Mouse (Mus musculus) forebrain, embryonic 14.5 days (tissue): ENCODE measurements around the gene Galr3. TPM values are rescaled to one million over a fixed set of nuclear protein-coding genes. Genes with fewer than 3 reads are reported as not detected.
A peak's percentile ranks its signal among the peaks of the same experiment; 100 is the strongest.

Experiments
- ATAC-seq: fragments of 200-750 bp; cut with Nextera tagmentation; 2 replicates; pipeline ENCODE4 v1.8.0; 2017; ENCODE audit warnings: mild to moderate bottlenecking, moderate library complexity
- DNase-seq: peaks from one replicate; pipeline ENCODE4 v3.0.0-alpha.2; 2015; ENCODE audit warnings: low spot score
- H3K27ac ChIP-seq: fragments of 300-500 bp; sonication (generic); 2 replicates; pipeline ENCODE4 v1.5.1; 2014; ENCODE audit warnings: low read depth, mild to moderate bottlenecking, control low read depth, low read length, moderate library complexity
- H3K27me3 ChIP-seq: fragments of 300-500 bp; sonication (generic); replicated peaks from 2 replicates; pipeline ENCODE4 v1.6.1; 2014; ENCODE audit warnings: low read length, control low read depth, mixed read lengths; ENCODE audit not compliant: control insufficient read depth, insufficient read depth
- H3K36me3 ChIP-seq: fragments of 300-500 bp; sonication (generic); 2 replicates; pipeline ENCODE4 v1.6.1; 2014; ENCODE audit warnings: low read length, control low read depth; ENCODE audit not compliant: control insufficient read depth, insufficient read depth
- H3K4me1 ChIP-seq: fragments of 300-500 bp; sonication (generic); 2 replicates; pipeline ENCODE4 v1.6.1; 2014; ENCODE audit warnings: antibody characterized with exemption, low read length, control low read depth; ENCODE audit not compliant: control insufficient read depth, insufficient read depth
- H3K4me2 ChIP-seq: fragments of 300-500 bp; sonication (generic); 2 replicates; pipeline ENCODE4 v1.6.1; 2014; ENCODE audit warnings: mild to moderate bottlenecking, control low read depth, low read length
- H3K4me3 ChIP-seq: fragments of 300-500 bp; sonication (generic); 2 replicates; pipeline ENCODE4 v1.5.1; 2014; ENCODE audit warnings: low read depth, low read length, control low read depth
- H3K9ac ChIP-seq: fragments of 300-500 bp; sonication (generic); 2 replicates; pipeline ENCODE4 v1.6.1; 2014; ENCODE audit warnings: mild to moderate bottlenecking, low read length, control low read depth, moderate library complexity
- H3K9me3 ChIP-seq: fragments of 300-500 bp; sonication (generic); replicated peaks from 2 replicates; pipeline ENCODE4 v1.6.1; 2016; ENCODE audit warnings: low read length, control low read depth, mixed read lengths; ENCODE audit not compliant: control insufficient read depth
- WGBS: fragments of 180-500 bp; shearing (Covaris S2); extraction: QIAGEN DNeasy Blood & Tissue Kit; methylation state at CpG from one replicate; pipeline ENCODE4 v1.1.7; 2014; 5-methylcytosine and 5-hydroxymethylcytosine counted together
- polyA plus RNA-seq: library from polyadenylated mRNA; unstranded; fragments of >200 nt; fragmentation: Nextera tagmentation; extraction: Ambion mirVana; gene quantifications from 2 replicates; pipeline ENCODE4 v1.2.1, GENCODE M21; 2014

Gene Galr3
- polyA plus RNA-seq, 1 experiment from 2014 or later = not detected

- H3K27ac ChIP-seq = no peak overlapping the region
- no peak for ATAC-seq
- H3K36me3 ChIP-seq = peaks cover 1% of the 10 kb centered on the region; the same call in 1 of the 2 replicates
- peak; percentile 42 for DNase-seq
- no peaks in the 10 kb centered on the region for H3K9me3 ChIP-seq
- H3K4me3 ChIP-seq = no peak overlapping the region
- no peak overlapping the region for H3K4me2 ChIP-seq
- H3K9ac ChIP-seq = no peak overlapping the region
- H3K4me1 ChIP-seq = peaks cover 10% of the 10 kb centered on the region
- no peaks in the 10 kb centered on the region for H3K27me3 ChIP-seq
- 64% methylated on average over 5 of the region's 5 CpGs for WGBS
Observed at GRCm38 (mm10) chr15:79071117-79072039, 29.7 kb downstream of the Galr3 start.

- H3K9ac ChIP-seq = no peak overlapping the region
- H3K9me3 ChIP-seq = no peaks in the 10 kb centered on the region
- no peak overlapping the region for H3K4me2 ChIP-seq
- no peak for DNase-seq
- H3K36me3 ChIP-seq = peaks cover 25% of the 10 kb centered on the region
- ATAC-seq = no peak
- no peak overlapping the region for H3K27ac ChIP-seq
- peaks cover 10% of the 10 kb centered on the region for H3K4me1 ChIP-seq
- no peaks in the 10 kb centered on the region for H3K27me3 ChIP-seq
- H3K4me3 ChIP-seq = no peak overlapping the region
Observed at GRCm38 (mm10) chr15:79073752-79074151, 32.1 kb downstream of the Galr3 start.

- peak overlapping the region; percentile 40 for H3K9ac ChIP-seq
- ATAC-seq (no peak), DNase-seq (no peak)
- H3K4me2 ChIP-seq = peak overlapping the region; percentile 89
- peak overlapping the region; percentile 90 for H3K4me3 ChIP-seq
- H3K4me1 ChIP-seq = peaks cover 10% of the 10 kb centered on the region
- WGBS = 36% methylated on average over 10 of the region's 10 CpGs
- peaks cover 32% of the 10 kb centered on the region for H3K36me3 ChIP-seq
- H3K27ac ChIP-seq = peak overlapping the region; percentile 45; the same call in 1 of the 2 replicates
- no peaks in the 10 kb centered on the region for H3K9me3 ChIP-seq
- no peaks in the 10 kb centered on the region for H3K27me3 ChIP-seq
Observed at GRCm38 (mm10) chr15:79074446-79074845, 32.8 kb downstream of the Galr3 start.

GRCm38 (mm10) chr15:79074913-79075532 lies 33.3 kb downstream of the Galr3 start, which contains the start of gene Eif3l:
Gene Eif3l (plus strand): TSS chr15:79075179.
- peak within 1 kb of the TSS; percentile 89 for H3K4me2 ChIP-seq
- under 1% methylated on average over 49 of the region's 49 CpGs for WGBS
- peaks cover 38% of the 10 kb centered on the region for H3K36me3 ChIP-seq
- H3K4me1 ChIP-seq = peaks cover 10% of the 10 kb centered on the region
- peak; percentile 95 for ATAC-seq
- peak within 1 kb of the TSS; percentile 45; the same call in 1 of the 2 replicates for H3K27ac ChIP-seq
- DNase-seq = peak; percentile 94
- no peaks in the 10 kb centered on the region for H3K9me3 ChIP-seq
- peak within 1 kb of the TSS; percentile 90 for H3K4me3 ChIP-seq
- no peaks in the 10 kb centered on the region for H3K27me3 ChIP-seq
- H3K9ac ChIP-seq = peak within 1 kb of the TSS; percentile 86

- Histone ChIP-seq H3K36me3 (peaks cover 44% of the 10 kb centered on the region), H3K4me3 (peak overlapping the region; percentile 90), H3K4me2 (peak overlapping the region; percentile 89), H3K9me3 (no peaks in the 10 kb centered on the region), H3K27ac (no peak overlapping the region), H3K9ac (peak overlapping the region; percentile 86), H3K4me1 (peaks cover 10% of the 10 kb centered on the region), H3K27me3 (no peaks in the 10 kb centered on the region)
- ATAC-seq (no peak), DNase-seq (no peak)
- WGBS = 40% methylated on average over 15 of the region's 15 CpGs
Observed at GRCm38 (mm10) chr15:79075658-79076365, 34.1 kb downstream of the Galr3 start.

GRCm38 (mm10) chr15:79079567-79079966 lies 37.9 kb downstream of the Galr3 start:
- ATAC-seq = no peak

GRCm38 (mm10) chr15:79092284-79092683 lies 50.6 kb downstream of the Galr3 start:
- H3K27me3 ChIP-seq = no peaks in the 10 kb centered on the region
- DNase-seq (no peak), ATAC-seq (no peak)
- no peaks in the 10 kb centered on the region for H3K9me3 ChIP-seq
- H3K36me3 ChIP-seq = peaks cover 85% of the 10 kb centered on the region
- H3K4me2 ChIP-seq = no peak overlapping the region
- 93% methylated on average over 6 of the region's 6 CpGs for WGBS
- H3K4me3 ChIP-seq = no peak overlapping the region
- no peak overlapping the region for H3K9ac ChIP-seq
- H3K27ac ChIP-seq = no peak overlapping the region
- H3K4me1 ChIP-seq = no peaks in the 10 kb centered on the region

More at GRCm38 (mm10) chr15:79079567-79079966, 37.9 kb downstream of the Galr3 start:
- H3K4me2 ChIP-seq = no peak overlapping the region
- 96% methylated on average over 7 of the region's 7 CpGs for WGBS
- no peak overlapping the region for H3K4me3 ChIP-seq
- H3K4me1 ChIP-seq = peaks cover 7% of the 10 kb centered on the region
- H3K9ac ChIP-seq = no peak overlapping the region
- H3K27me3 ChIP-seq = no peaks in the 10 kb centered on the region
- peaks cover 82% of the 10 kb centered on the region for H3K36me3 ChIP-seq
- H3K9me3 ChIP-seq = no peaks in the 10 kb centered on the region
- DNase-seq = no peak
- no peak overlapping the region for H3K27ac ChIP-seq
